Mouse (Mus musculus) spleen, adult 10 weeks (tissue): ENCODE data around the gene Als2cl. TPM values are rescaled to one million over a fixed set of nuclear protein-coding genes. Genes with fewer than 3 reads are reported as not detected.

Experiments
- polyA plus RNA-seq: library from polyadenylated mRNA; stranded (reverse); fragments of 350-450 nt; fragmentation: Illumina TruSeq; extraction: RNeasy Lipid Tissue Mini Kit (QIAGEN cat#74804); gene quantifications from one replicate; pipeline ENCODE4 v1.2.3, GENCODE M21; 2015; ENCODE audit warnings: low replicate concordance; ENCODE audit not compliant: insufficient read depth

The Als2cl gene
- 31.4 TPM for polyA plus RNA-seq

GRCm38 (mm10) chr9:110879191-110879920, at the start of gene Als2cl:
TSS of gene Als2cl (plus strand) at chr9:110879870.

DNA sequence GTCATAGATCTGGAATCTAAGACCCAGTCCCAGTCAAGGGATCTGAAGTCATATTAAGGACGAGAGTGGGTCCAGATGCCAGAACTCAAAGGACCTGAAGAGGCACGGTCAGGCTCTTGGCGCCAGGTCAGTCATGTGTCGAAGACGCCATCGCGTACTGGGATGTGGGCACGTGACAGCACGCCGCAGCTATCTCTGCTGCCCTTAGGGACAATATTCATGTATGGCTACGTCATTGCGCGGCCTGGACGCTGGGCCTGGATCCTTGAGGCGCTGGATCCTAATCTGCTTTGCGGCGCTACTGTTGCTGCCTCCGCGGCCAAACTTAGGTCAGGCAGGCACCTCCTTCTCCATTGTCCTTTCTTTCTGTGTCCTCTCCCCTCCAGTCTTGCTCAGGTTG, 45.3 kb upstream of the Als2cl start, which contains the start of gene Prss45:
Gene Prss45 (plus strand): TSS at position 178 of the 400 bp plus-strand sequence.

DNA sequence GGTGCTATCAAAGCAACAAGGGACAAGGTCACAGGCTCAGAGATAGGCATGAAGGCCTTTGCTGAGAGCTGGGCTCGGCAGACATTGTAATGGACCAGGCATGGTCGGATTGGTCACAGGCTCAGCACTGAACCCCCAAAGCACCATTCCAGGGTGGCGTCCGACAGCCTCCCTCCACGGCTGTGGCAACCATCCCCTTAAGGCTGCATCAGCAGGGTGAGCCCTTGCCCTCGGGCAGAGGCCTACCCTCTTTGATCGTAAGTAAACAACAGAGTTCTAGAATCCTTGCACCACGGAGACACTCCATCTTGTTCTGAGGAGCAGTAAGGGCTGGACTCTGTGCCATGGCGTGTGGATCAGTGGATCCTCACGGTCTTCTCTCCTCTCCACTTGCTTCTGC, 35.5 kb upstream of the Als2cl start, which contains the start of gene Prss46:
Gene Prss46 (plus strand): TSS at position 301 of the 400 bp plus-strand sequence.

DNA sequence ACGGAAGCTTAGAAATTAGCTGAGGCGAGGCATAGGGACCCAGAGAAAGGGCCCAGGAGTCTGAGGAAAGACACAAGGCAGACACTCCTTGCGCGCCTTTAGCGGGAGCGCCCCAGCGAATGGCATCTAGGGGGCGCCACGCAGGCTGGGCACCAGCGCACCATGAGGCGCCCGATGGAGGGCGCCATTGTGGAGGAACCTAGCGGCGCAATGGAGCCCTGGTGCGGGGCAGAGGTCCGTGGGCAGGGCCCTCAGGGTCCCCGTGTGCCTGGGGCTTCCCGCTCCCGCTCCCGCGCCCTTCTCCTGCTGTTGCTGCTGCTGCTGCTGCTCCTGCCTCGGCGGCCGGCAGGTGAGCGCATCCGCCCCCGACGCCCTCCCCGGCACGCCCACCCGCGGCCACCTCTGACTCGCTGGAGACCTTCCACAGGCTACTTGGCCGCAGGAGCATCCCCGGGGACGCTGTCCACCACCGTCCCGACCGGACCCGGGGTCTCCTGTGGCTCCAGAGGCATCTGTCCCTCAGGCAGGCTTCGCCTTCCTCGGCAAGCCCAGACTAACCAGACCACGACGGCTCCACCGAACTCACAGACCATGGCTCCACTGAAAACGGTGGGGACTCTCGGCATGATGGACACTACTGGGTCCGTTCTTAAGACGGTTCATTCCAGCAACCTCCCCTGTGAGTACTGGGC, 21.7 kb upstream of the Als2cl start, which contains the start of gene Prss50:
Gene Prss50 (plus strand): TSS at position 187 of the 692 bp plus-strand sequence.

DNA sequence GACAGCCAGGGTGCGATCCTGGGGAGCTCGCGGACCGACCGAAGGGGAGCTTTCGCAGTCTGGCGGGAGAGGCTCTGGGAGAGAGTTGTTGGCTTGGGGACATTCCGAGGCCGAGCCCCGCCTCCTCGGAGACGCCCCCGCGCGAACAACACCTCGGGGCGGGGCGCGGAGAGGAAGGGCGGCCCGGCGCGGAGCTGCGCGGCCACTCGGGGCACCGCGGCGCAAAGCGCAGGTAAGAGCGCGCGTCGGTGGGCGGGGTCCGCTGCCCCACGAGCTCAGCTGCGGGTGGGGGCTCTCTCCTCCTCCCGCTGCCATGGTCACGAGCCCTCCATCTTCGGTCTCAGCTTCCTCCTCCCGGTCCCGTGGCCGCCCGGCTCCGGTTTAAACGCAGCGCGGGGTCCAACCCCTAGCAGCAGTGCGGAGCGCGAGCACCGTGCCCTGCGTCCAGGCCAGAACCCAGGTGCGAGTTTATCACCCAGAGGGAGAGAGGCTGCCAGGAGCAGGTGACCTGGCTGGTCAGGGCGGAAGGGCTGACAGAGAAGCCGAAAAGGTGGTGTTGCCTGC, 410 bp downstream of the Als2cl start, which contains the start of gene Tmie:
Gene Tmie (minus strand): TSS at position 116 of the 564 bp plus-strand sequence.

GRCm38 (mm10) chr9:110916786-110917185, 37.1 kb downstream of the Als2cl start, which contains the start of gene Fam240a:
TSS of gene Fam240a (minus strand) at chr9:110916861.

GRCm38 (mm10) chr9:110945926-110946325, 66.3 kb downstream of the Als2cl start, which contains the start of gene Tdgf1:
TSS of gene Tdgf1 (minus strand) at chr9:110946158.

Other genes starting within 250 kb of the Als2cl start
- gene Nbeal2, start 225.7 kb upstream of the Als2cl start, polyA plus RNA-seq, result 16.4 TPM
- 74.1 TPM for gene Ccdc12, start 223.4 kb upstream of the Als2cl start, polyA plus RNA-seq
- not detected for gene Myl3, start 138.0 kb upstream of the Als2cl start, polyA plus RNA-seq
- gene Pth1r, start 132.7 kb upstream of the Als2cl start, polyA plus RNA-seq, result 1.9 TPM
- not detected for gene Prss42, start 81.7 kb upstream of the Als2cl start, polyA plus RNA-seq
- gene Prss44, start 65.9 kb upstream of the Als2cl start, polyA plus RNA-seq, result not detected
- not detected for gene Prss43, start 53.2 kb upstream of the Als2cl start, polyA plus RNA-seq
- not detected for gene Prss45, start 45.3 kb upstream of the Als2cl start, polyA plus RNA-seq
- not detected for gene Prss46, start 35.4 kb upstream of the Als2cl start, polyA plus RNA-seq
- not detected for gene Prss50, start 21.9 kb upstream of the Als2cl start, polyA plus RNA-seq
- gene Tmie, start 243 bp downstream of the Als2cl start, polyA plus RNA-seq, result 7.9 TPM
- gene Fam240a, start 37.0 kb downstream of the Als2cl start, polyA plus RNA-seq, result 0.66 TPM
- gene Tdgf1, start 66.3 kb downstream of the Als2cl start, polyA plus RNA-seq, result 0.62 TPM
- 0.08 TPM for gene Lrrc2, start 71.7 kb downstream of the Als2cl start, polyA plus RNA-seq
- 1.4 TPM for gene Rtp3, start 110.7 kb downstream of the Als2cl start, polyA plus RNA-seq
- 6.9 TPM for gene Ltf, start 139.4 kb downstream of the Als2cl start, polyA plus RNA-seq
- 7.0 TPM for gene Ccrl2, start 177.6 kb downstream of the Als2cl start, polyA plus RNA-seq
- 45.6 TPM for gene Lrrfip2, start 237.7 kb downstream of the Als2cl start, polyA plus RNA-seq